Mouse (Mus musculus) gastrocnemius, postnatal 36 days (tissue): ENCODE results near the gene Inmt. TPM values are rescaled to one million over a fixed set of nuclear protein-coding genes. Genes with fewer than 3 reads are reported as not detected.
A peak's percentile ranks its signal among the peaks of the same experiment; 100 is the strongest.

Source experiments
- DNase-seq, 2 experiments: peaks; one replicate each; pipeline ENCODE4 v3.0.0; 2022
- intact Hi-C: fragments of 180-260 bp; cut with DNase I; formaldehyde crosslinking; loops from one replicate; pipeline ENCODE4 v1.15.1; 2025
- total RNA-seq, 2 experiments: library from RNA; stranded (reverse); gene quantifications; 2 replicates each; pipeline ENCODE4 v1.2.3; 2021

Gene Inmt
- total RNA-seq, 2 experiments from 2014 or later, result 7.3 to 10.8 TPM

GRCm38 (mm10) chr6:55173171-55173570, 1.7 kb downstream of the Inmt start:
- no peak for DNase-seq
- intact Hi-C loops, result no loop called here

- DNase-seq, result no peak
- intact Hi-C loops, result no loop called here
Measured at GRCm38 (mm10) chr6:55171638-55172037, 3.2 kb downstream of the Inmt start.

GRCm38 (mm10) chr6:55169818-55170217, 5.0 kb downstream of the Inmt start:
- intact Hi-C loops, result loop anchor here (5.0 to 10.0 kb wide), 5 partner anchors 98 to 468 kb away; no protein-coding TSS in a partner anchor
- DNase-seq, result no peak

- peak; percentile 53 to 62 for DNase-seq
- intact Hi-C loops, result loop anchor here (2.0 to 10.0 kb wide), 6 partner anchors 76 to 465 kb away; no protein-coding TSS in a partner anchor
Measured at GRCm38 (mm10) chr6:55166777-55167463, 7.9 kb downstream of the Inmt start.

GRCm38 (mm10) chr6:55163046-55163584, 11.7 kb downstream of the Inmt start:
- DNase-seq, result no peak
- intact Hi-C loops, result loop anchor here (10.0 kb wide), 1 partner anchor 358 kb away; no protein-coding TSS in a partner anchor

GRCm38 (mm10) chr6:55161311-55161761, 13.5 kb downstream of the Inmt start:
- intact Hi-C loops, result loop anchor here (10.0 kb wide), 1 partner anchor 357 kb away; no protein-coding TSS in a partner anchor
- DNase-seq, result no peak

GRCm38 (mm10) chr6:55159256-55159655, 15.6 kb downstream of the Inmt start:
- intact Hi-C loops, result no loop called here
- DNase-seq, result no peak

GRCm38 (mm10) chr6:55152226-55152625, 22.6 kb downstream of the Inmt start:
- intact Hi-C loops, result no loop called here
- DNase-seq, result no peak

GRCm38 (mm10) chr6:55146138-55146537, 28.7 kb downstream of the Inmt start:
- DNase-seq, result no peak
- intact Hi-C loops, result no loop called here

- no peak for DNase-seq
- intact Hi-C loops, result no loop called here
Measured at GRCm38 (mm10) chr6:55145285-55145684, 29.6 kb downstream of the Inmt start.

- DNase-seq, result peak; percentile 33 to 40
- intact Hi-C loops, result no loop called here
Measured at GRCm38 (mm10) chr6:55138343-55138742, 36.5 kb downstream of the Inmt start.

- DNase-seq, result no peak
- intact Hi-C loops, result no loop called here
Measured at GRCm38 (mm10) chr6:55133425-55133824, 41.4 kb downstream of the Inmt start.

GRCm38 (mm10) chr6:55132794-55133193, 42.0 kb downstream of the Inmt start, which contains the start of gene Crhr2:
Gene Crhr2, minus strand, starts transcription at chr6:55133016.
- intact Hi-C loops, result no loop called here
- peak in 1 of 2 experiments; percentile 35 for DNase-seq

GRCm38 (mm10) chr6:55131301-55131700, 43.5 kb downstream of the Inmt start:
- DNase-seq, result no peak
- intact Hi-C loops, result no loop called here

- intact Hi-C loops, result no loop called here
- DNase-seq, result no peak
Measured at GRCm38 (mm10) chr6:55130631-55131030, 44.2 kb downstream of the Inmt start.

GRCm38 (mm10) chr6:55128391-55128790, 46.5 kb downstream of the Inmt start:
- intact Hi-C loops, result no loop called here

GRCm38 (mm10) chr6:55126576-55126975, 48.3 kb downstream of the Inmt start:
- DNase-seq, result no peak
- intact Hi-C loops, result no loop called here

More at GRCm38 (mm10) chr6:55128391-55128790, 46.5 kb downstream of the Inmt start:
- peak; percentile 19 to 38 for DNase-seq

GRCm38 (mm10) chr6:55123056-55123455, 51.8 kb downstream of the Inmt start:
- intact Hi-C loops, result no loop called here

More at GRCm38 (mm10) chr6:55123056-55123455, 51.8 kb downstream of the Inmt start:
- DNase-seq, result no peak
